Mouse (Mus musculus) CH12.LX (cell line): ENCODE data around the gene Klra3. TPM values are rescaled to one million over a fixed set of nuclear protein-coding genes. Genes with fewer than 3 reads are reported as not detected.

Source experiments
- DNase-seq: peaks from one replicate; pipeline ENCODE4 v3.0.0-alpha.2; 2013; ENCODE audit errors: extremely low read depth
- H3K27ac ChIP-seq: 2 replicates; pipeline ENCODE4 v1.5.1; 2012; ENCODE audit warnings: low read depth, mild to moderate bottlenecking, control low read depth, moderate library complexity; ENCODE audit not compliant: insufficient read depth
- H3K27me3 ChIP-seq: replicated peaks from 2 replicates; pipeline ENCODE3; 2012; ENCODE audit warnings: inconsistent platforms
- H3K36me3 ChIP-seq, 2 experiments: replicated peaks in 1 of 2; 2 replicates each; pipeline versions ENCODE3 to v1.6.1; 2012; ENCODE audit warnings: inconsistent platforms in 1 of 2, low read length in 1 of 2, mild to moderate bottlenecking in 1 of 2, mixed read lengths in 1 of 2, moderate library complexity in 1 of 2; ENCODE audit not compliant: control insufficient read depth in 1 of 2, insufficient read depth in 1 of 2
- H3K4me1 ChIP-seq, 2 experiments: 2 replicates each; pipeline ENCODE4 v1.6.1; 2012; ENCODE audit warnings: inconsistent platforms in 1 of 2, moderate library complexity in 1 of 2; ENCODE audit not compliant: insufficient read depth in 2 of 2, control insufficient read depth in 1 of 2
- H3K4me2 ChIP-seq: 2 replicates; pipeline ENCODE4 v1.6.1; 2012; ENCODE audit warnings: low read depth, mild to moderate bottlenecking, control low read depth; ENCODE audit not compliant: poor library complexity, insufficient read depth, severe bottlenecking
- H3K4me3 ChIP-seq, 3 experiments: fragments of 150-350 bp in 1 of 3; sonication (generic) in 1 of 3; replicated peaks in 1 of 3; 2 replicates each; pipeline versions ENCODE3 to v1.5.1; 2011 to 2012; ENCODE audit warnings: low read depth in 2 of 3, low read length in 2 of 3, mild to moderate bottlenecking in 2 of 3, moderate library complexity in 2 of 3, control low read depth in 1 of 3, improper control_type of control experiment in 1 of 3, inconsistent platforms in 1 of 3, mixed read lengths in 1 of 3; ENCODE audit not compliant: poor library complexity in 1 of 3
- H3K79me2 ChIP-seq: replicated peaks from 2 replicates; pipeline ENCODE4 v1.6.1; 2012; ENCODE audit warnings: mild to moderate bottlenecking, moderate library complexity; ENCODE audit not compliant: control insufficient read depth, poor library complexity, insufficient read depth, severe bottlenecking; ENCODE audit errors: extremely low read depth
- H3K9ac ChIP-seq: 2 replicates; pipeline ENCODE4 v1.6.1; 2012; ENCODE audit warnings: low read depth, mild to moderate bottlenecking, control low read depth, moderate library complexity; ENCODE audit not compliant: insufficient read depth
- H3K9me3 ChIP-seq: replicated peaks from 2 replicates; pipeline ENCODE3; 2012; ENCODE audit warnings: low read length, inconsistent platforms, mixed read lengths
- BHLHE40 ChIP-seq: IDR thresholded peaks from 2 replicates; pipeline ENCODE4 v1.6.1; 2011; ENCODE audit warnings: mild to moderate bottlenecking, low read depth, low read length, improper control_type of control experiment
- CHD1 ChIP-seq: IDR thresholded peaks from 2 replicates; pipeline ENCODE4 v1.6.1; 2012; ENCODE audit warnings: low read depth, low read length, improper control_type of control experiment, inconsistent platforms
- CHD2 ChIP-seq: IDR thresholded peaks from 2 replicates; pipeline ENCODE4 v1.6.1; 2011; ENCODE audit warnings: low read length, improper control_type of control experiment
- CTCF ChIP-seq, 2 experiments: IDR thresholded peaks in 1 of 2; conservative IDR thresholded peaks in 1 of 2; 2 replicates each; pipeline ENCODE4 v1.5.1; 2011 to 2012; ENCODE audit warnings: low read depth in 2 of 2, low read length in 2 of 2, improper control_type of control experiment in 1 of 2, inconsistent platforms in 1 of 2, mild to moderate bottlenecking in 1 of 2, moderate library complexity in 1 of 2
- E2F4 ChIP-seq: IDR thresholded peaks from 2 replicates; pipeline ENCODE4 v1.6.1; 2011; ENCODE audit warnings: low read depth, low read length, improper control_type of control experiment; ENCODE audit not compliant: insufficient replicate concordance
- ELF1 ChIP-seq: IDR thresholded peaks from 2 replicates; pipeline ENCODE4 v1.6.1; 2014; ENCODE audit warnings: low read depth, mild to moderate bottlenecking, inconsistent platforms, low read length, improper control_type of control experiment
- EP300 ChIP-seq: IDR thresholded peaks from 2 replicates; pipeline ENCODE4 v1.6.1; 2011; ENCODE audit warnings: low read length, improper control_type of control experiment
- ETS1 ChIP-seq: conservative IDR thresholded peaks from 2 replicates; pipeline ENCODE4 v1.6.1; 2012; ENCODE audit warnings: low read depth, mild to moderate bottlenecking, inconsistent platforms, low read length, improper control_type of control experiment, moderate library complexity
- GABPA ChIP-seq: IDR thresholded peaks from 2 replicates; pipeline ENCODE4 v1.6.1; 2012; ENCODE audit warnings: low read depth, low read length, improper control_type of control experiment, inconsistent platforms; ENCODE audit not compliant: insufficient replicate concordance
- IRF4 ChIP-seq: IDR thresholded peaks from 2 replicates; pipeline ENCODE4 v1.6.1; 2014; ENCODE audit warnings: low read depth, mild to moderate bottlenecking, inconsistent platforms, low read length, improper control_type of control experiment
- KAT2A ChIP-seq: IDR thresholded peaks from 2 replicates; pipeline ENCODE4 v1.6.1; 2012; ENCODE audit warnings: low read length, improper control_type of control experiment, inconsistent platforms; ENCODE audit not compliant: insufficient replicate concordance
- MAFK ChIP-seq: IDR thresholded peaks from 2 replicates; pipeline ENCODE4 v1.6.1; 2011; ENCODE audit warnings: low read length, improper control_type of control experiment; ENCODE audit not compliant: insufficient replicate concordance
- MAX ChIP-seq: IDR thresholded peaks from 2 replicates; pipeline ENCODE4 v1.6.1; 2011; ENCODE audit warnings: low read length, improper control_type of control experiment
- MEF2A ChIP-seq: IDR thresholded peaks from 2 replicates; pipeline ENCODE4 v1.6.1; 2014; ENCODE audit warnings: low read depth, mild to moderate bottlenecking, inconsistent platforms, low read length, improper control_type of control experiment, borderline replicate concordance
- NRF1 ChIP-seq: IDR thresholded peaks from 2 replicates; pipeline ENCODE4 v1.6.1; 2014; ENCODE audit warnings: low read depth, mild to moderate bottlenecking, inconsistent platforms, low read length, improper control_type of control experiment, moderate library complexity
- PAX5 ChIP-seq: IDR thresholded peaks from 2 replicates; pipeline ENCODE4 v1.6.1; 2012; ENCODE audit warnings: low read length, inconsistent platforms, mixed read lengths
- RCOR1 ChIP-seq: conservative IDR thresholded peaks from 2 replicates; pipeline ENCODE4 v1.6.1; 2012; ENCODE audit warnings: low read depth, mild to moderate bottlenecking, inconsistent platforms, low read length, improper control_type of control experiment
- SIN3A ChIP-seq: IDR thresholded peaks from 2 replicates; pipeline ENCODE4 v1.6.1; 2012; ENCODE audit warnings: low read length, improper control_type of control experiment, inconsistent platforms
- SMC3 ChIP-seq: IDR thresholded peaks from 2 replicates; pipeline ENCODE4 v1.6.1; 2011; ENCODE audit warnings: low read depth, low read length, improper control_type of control experiment
- TCF12 ChIP-seq: IDR thresholded peaks from 2 replicates; pipeline ENCODE4 v1.6.1; 2014; ENCODE audit warnings: low read depth, mild to moderate bottlenecking, inconsistent platforms, low read length, improper control_type of control experiment
- ZKSCAN1 ChIP-seq: IDR thresholded peaks from 2 replicates; pipeline ENCODE4 v1.6.1; 2012; ENCODE audit warnings: low read depth, inconsistent platforms, low read length, improper control_type of control experiment, borderline replicate concordance
- ZMIZ1 ChIP-seq: IDR thresholded peaks from 2 replicates; pipeline ENCODE4 v1.6.1; 2012; ENCODE audit warnings: low read depth, mild to moderate bottlenecking, inconsistent platforms, low read length, improper control_type of control experiment
- ZNF384 ChIP-seq: IDR thresholded peaks from 2 replicates; pipeline ENCODE4 v1.6.1; 2012; ENCODE audit warnings: low read depth, low read length, improper control_type of control experiment, inconsistent platforms
- dilution Hi-C: fragments of 300-500 bp; cut with MboI; formaldehyde crosslinking; loops from 2 replicates; pipeline ENCODE4 v1.14.3; 2020; ENCODE audit warnings: low sequenced_read_pairs; ENCODE audit not compliant: extremely low pct_unique_long_range_greater_than_20kb, extremely low pct_ligation_motif_present
- in situ Hi-C: fragments of 300-500 bp; cut with MboI; formaldehyde crosslinking; loops from 3 replicates; pipeline ENCODE4 v1.14.3; 2019; ENCODE audit warnings: low sequenced_read_pairs, low pct_ligation_motif_present, low pct_unique_long_range_greater_than_20kb, mixed read lengths
- polyA plus RNA-seq: library from polyadenylated mRNA; unstranded; fragments of >175 nt; gene quantifications from 2 replicates; pipeline ENCODE4 v1.2.1, GENCODE M21; 2012; ENCODE audit warnings: low read depth; ENCODE audit not compliant: insufficient read length
- total RNA-seq, 2 experiments: library from RNA; depleted of rRNA; stranded (reverse); fragments of 300-350 nt in 1 of 2; fragments of >200 nt in 1 of 2; gene quantifications; 2 replicates each; pipeline ENCODE4 v1.2.3; 2012 to 2014

Klra3 gene
- total RNA-seq (2012; rRNA removed) (not detected in 2 replicates), total RNA-seq (2014; rRNA removed) (not detected in 2 replicates), polyA plus RNA-seq (not detected in 2 replicates)

GRCm38 (mm10) chr6:130337411-130337810 lies at the start of gene Klra3:
Gene Klra3, minus strand, starts transcription at chr6:130337574.
- dilution Hi-C loops = no loop called here

DNA sequence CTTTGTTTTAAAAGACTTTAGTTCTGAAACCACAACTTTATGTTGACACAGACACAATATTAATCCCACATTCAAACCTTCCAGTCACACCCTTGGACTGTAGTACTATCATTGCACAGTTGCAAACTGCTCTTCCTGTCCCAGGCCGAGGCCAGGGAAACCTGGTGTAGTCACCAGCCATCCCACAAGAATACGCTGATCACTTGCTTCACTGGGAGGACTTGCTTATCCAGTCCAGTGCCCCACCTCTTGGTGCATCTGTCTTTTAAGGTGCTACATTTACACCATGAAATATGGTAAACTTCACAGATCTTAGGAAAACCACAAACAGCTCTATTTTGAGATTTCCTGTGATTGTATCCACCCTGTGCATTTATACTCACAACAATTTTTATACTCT lies 49.4 kb upstream of the Klra3 start, which contains the start of gene Klra1:
Klra1 (minus strand) TSS at position 125 of the 400 bp plus-strand sequence.
- no peak for TF ChIP-seq ZNF384
- TF ChIP-seq ZMIZ1 = no peak
- TF ChIP-seq SMC3 = no peak
- TF ChIP-seq E2F4 = no peak
- no peak for TF ChIP-seq CHD1
- no peak for TF ChIP-seq SIN3A
- no peak for TF ChIP-seq BHLHE40
- no peak for TF ChIP-seq PAX5
- TF ChIP-seq MAX = no peak
- TF ChIP-seq MAFK = no peak
- TF ChIP-seq CHD2 = no peak
- no peak for TF ChIP-seq MEF2A
- TF ChIP-seq GABPA = no peak
- no peak for TF ChIP-seq CTCF (conservative IDR thresholded peaks at IDR 0.05 in 1 of 2, IDR thresholded peaks at IDR 0.05 in 1 of 2; ENCODE audit: low read depth in 2 of 2, low read length in 2 of 2)
- TF ChIP-seq ZKSCAN1 = no peak
- in situ Hi-C loops (no loop called here), dilution Hi-C loops (no loop called here)
- Histone ChIP-seq H3K27ac (no peak within 1 kb of the TSS), H3K9ac (no peak within 1 kb of the TSS), H3K27me3 (no peaks in the 10 kb centered on the region), H3K9me3 (no peaks in the 10 kb centered on the region), H3K79me2 (no peaks in the 10 kb centered on the region), H3K36me3 (no peaks in the 10 kb centered on the region), H3K4me3 (no peak within 1 kb of the TSS), H3K4me2 (no peak within 1 kb of the TSS), H3K4me1 (no peaks in the 10 kb centered on the region)
- no peak for DNase-seq

More at GRCm38 (mm10) chr6:130337411-130337810, at the start of gene Klra3:
- TF ChIP-seq NRF1 (no peak), ELF1 (no peak), ZMIZ1 (no peak), IRF4 (no peak), CHD2 (no peak), CHD1 (no peak), TCF12 (no peak), RCOR1 (no peak), EP300 (no peak), ZNF384 (no peak), KAT2A (no peak), ETS1 (no peak)
- DNase-seq = no peak
- in situ Hi-C loops = no loop called here
- H3K9ac ChIP-seq = no peak within 1 kb of the TSS
- no peaks in the 10 kb centered on the region for H3K9me3 ChIP-seq
- no peaks in the 10 kb centered on the region for H3K36me3 ChIP-seq
- H3K27me3 ChIP-seq = no peaks in the 10 kb centered on the region
- H3K4me2 ChIP-seq = no peak within 1 kb of the TSS
- no peaks in the 10 kb centered on the region for H3K4me1 ChIP-seq
- H3K4me3 ChIP-seq = no peak within 1 kb of the TSS
- no peak within 1 kb of the TSS for H3K27ac ChIP-seq
- no peaks in the 10 kb centered on the region for H3K79me2 ChIP-seq
